Mouse (Mus musculus) lung, embryonic 14.5 days (tissue): ENCODE results near the gene Edem1. TPM values are rescaled to one million over a fixed set of nuclear protein-coding genes. Genes with fewer than 3 reads are reported as not detected.

ENCODE experiments used
- ATAC-seq: fragments of 200-750 bp; cut with Nextera tagmentation; 2 replicates; pipeline ENCODE4 v1.8.0; 2017; ENCODE audit warnings: mild to moderate bottlenecking, moderate TSS enrichment, moderate library complexity; ENCODE audit not compliant: insufficient read depth
- DNase-seq: peaks from one replicate; pipeline ENCODE4 v3.0.0-alpha.2; 2015
- H3K27ac ChIP-seq: fragments of 300-500 bp; sonication (generic); 2 replicates; pipeline ENCODE4 v1.5.1; 2014; ENCODE audit warnings: low read depth, mild to moderate bottlenecking, moderate library complexity
- H3K27me3 ChIP-seq: fragments of 300-500 bp; sonication (generic); 2 replicates; pipeline ENCODE4 v1.6.1; 2014; ENCODE audit warnings: low read length, control low read depth; ENCODE audit not compliant: insufficient read depth
- H3K36me3 ChIP-seq: fragments of 300-500 bp; sonication (generic); 2 replicates; pipeline ENCODE4 v1.6.1; 2014; ENCODE audit warnings: control low read depth; ENCODE audit not compliant: insufficient read depth
- H3K4me1 ChIP-seq: fragments of 300-500 bp; sonication (generic); 2 replicates; pipeline ENCODE4 v1.6.1; 2014; ENCODE audit warnings: antibody characterized with exemption, control low read depth; ENCODE audit not compliant: insufficient read depth
- H3K4me2 ChIP-seq: fragments of 300-500 bp; sonication (generic); 2 replicates; pipeline ENCODE4 v1.6.1; 2014; ENCODE audit warnings: mild to moderate bottlenecking
- H3K4me3 ChIP-seq: fragments of 300-500 bp; sonication (generic); 2 replicates; pipeline ENCODE4 v1.5.1; 2014; ENCODE audit warnings: low read depth, low read length
- H3K9ac ChIP-seq: fragments of 300-500 bp; sonication (generic); 2 replicates; pipeline ENCODE4 v1.6.1; 2014
- H3K9me3 ChIP-seq: fragments of 300-500 bp; sonication (generic); 2 replicates; pipeline ENCODE4 v1.6.1; 2016; ENCODE audit warnings: low read depth, low read length, control low read depth
- CTCF ChIP-seq: IDR thresholded peaks from 2 replicates; pipeline ENCODE4 v1.5.1; 2016; ENCODE audit warnings: antibody characterized with exemption, low read depth
- WGBS: fragments of 180-500 bp; shearing (Covaris S2); extraction: QIAGEN DNeasy Blood & Tissue Kit; methylation state at CpG from one replicate; pipeline ENCODE4 v1.1.7; 2014; 5-methylcytosine and 5-hydroxymethylcytosine counted together
- polyA plus RNA-seq: library from polyadenylated mRNA; unstranded; fragments of >200 nt; fragmentation: Nextera tagmentation; extraction: Ambion mirVana; gene quantifications from 2 replicates; pipeline ENCODE4 v1.2.1, GENCODE M21; 2014

Edem1 gene
- polyA plus RNA-seq, 1 experiment from 2014 or later: 41.5 TPM

GRCm38 (mm10) chr6:108886346-108886745, 57.9 kb downstream of the Edem1 start:
- Histone ChIP-seq H3K9me3 (no peaks in the 10 kb centered on the region; the same call in 1 of the 2 replicates), H3K4me2 (no peak overlapping the region), H3K4me1 (no peaks in the 10 kb centered on the region), H3K27ac (no peak overlapping the region), H3K27me3 (no peaks in the 10 kb centered on the region), H3K4me3 (no peak overlapping the region), H3K9ac (no peak overlapping the region), H3K36me3 (no peaks in the 10 kb centered on the region)
- DNase-seq: no peak
- WGBS: 55% methylated on average over 4 of the region's 4 CpGs
- ATAC-seq: no peak
- no peak for TF ChIP-seq CTCF

- TF ChIP-seq CTCF: no peak
- DNase-seq (no peak), ATAC-seq (no peak)
- no peak overlapping the region for H3K4me2 ChIP-seq
- no peaks in the 10 kb centered on the region for H3K9me3 ChIP-seq
- H3K36me3 ChIP-seq: no peaks in the 10 kb centered on the region
- no peaks in the 10 kb centered on the region for H3K4me1 ChIP-seq
- 65% methylated on average over 5 of the region's 5 CpGs for WGBS
- no peak overlapping the region for H3K4me3 ChIP-seq
- no peak overlapping the region for H3K27ac ChIP-seq
- no peak overlapping the region for H3K9ac ChIP-seq
- no peaks in the 10 kb centered on the region for H3K27me3 ChIP-seq
Measured at GRCm38 (mm10) chr6:108892589-108892988, 64.1 kb downstream of the Edem1 start.

- no peaks in the 10 kb centered on the region for H3K36me3 ChIP-seq
- H3K9me3 ChIP-seq: no peaks in the 10 kb centered on the region
- no peak for TF ChIP-seq CTCF
- no peak for DNase-seq
- WGBS: 74% methylated on average over 2 of the region's 2 CpGs
- ATAC-seq: no peak
- no peak overlapping the region for H3K9ac ChIP-seq
- H3K4me3 ChIP-seq: no peak overlapping the region
- H3K27ac ChIP-seq: no peak overlapping the region
- no peak overlapping the region for H3K4me2 ChIP-seq
- H3K4me1 ChIP-seq: no peaks in the 10 kb centered on the region
- H3K27me3 ChIP-seq: no peaks in the 10 kb centered on the region
Measured at GRCm38 (mm10) chr6:108895129-108895528, 66.7 kb downstream of the Edem1 start.

GRCm38 (mm10) chr6:108895976-108896375, 67.5 kb downstream of the Edem1 start:
- H3K9ac ChIP-seq: no peak overlapping the region
- no peak for DNase-seq
- no peak overlapping the region for H3K4me2 ChIP-seq
- no peaks in the 10 kb centered on the region for H3K9me3 ChIP-seq
- H3K27ac ChIP-seq: no peak overlapping the region
- TF ChIP-seq CTCF: no peak
- no peaks in the 10 kb centered on the region for H3K36me3 ChIP-seq
- WGBS: 92% methylated on average over 3 of the region's 3 CpGs
- no peaks in the 10 kb centered on the region for H3K4me1 ChIP-seq
- H3K4me3 ChIP-seq: no peak overlapping the region
- no peak for ATAC-seq
- H3K27me3 ChIP-seq: no peaks in the 10 kb centered on the region

- DNase-seq: no peak
- no peak overlapping the region for H3K4me3 ChIP-seq
- H3K9ac ChIP-seq: no peak overlapping the region
- H3K4me1 ChIP-seq: no peaks in the 10 kb centered on the region
- H3K27ac ChIP-seq: no peak overlapping the region
- WGBS: 81% methylated on average over 8 of the region's 8 CpGs
- no peak for TF ChIP-seq CTCF
- H3K4me2 ChIP-seq: no peak overlapping the region
- no peaks in the 10 kb centered on the region for H3K9me3 ChIP-seq
- H3K36me3 ChIP-seq: no peaks in the 10 kb centered on the region
- no peaks in the 10 kb centered on the region for H3K27me3 ChIP-seq
- ATAC-seq: no peak
Measured at GRCm38 (mm10) chr6:108896525-108897087, 68.2 kb downstream of the Edem1 start.

- no peaks in the 10 kb centered on the region for H3K9me3 ChIP-seq
- no peak for DNase-seq
- ATAC-seq: no peak
- 37% methylated on average over 2 of the region's 2 CpGs for WGBS
- no peak overlapping the region for H3K27ac ChIP-seq
- H3K27me3 ChIP-seq: no peaks in the 10 kb centered on the region
- TF ChIP-seq CTCF: no peak
- no peak overlapping the region for H3K4me2 ChIP-seq
- no peak overlapping the region for H3K9ac ChIP-seq
- no peak overlapping the region for H3K4me3 ChIP-seq
- H3K36me3 ChIP-seq: no peaks in the 10 kb centered on the region
- no peaks in the 10 kb centered on the region for H3K4me1 ChIP-seq
Measured at GRCm38 (mm10) chr6:108899231-108899630, 70.8 kb downstream of the Edem1 start.

- H3K9me3 ChIP-seq: no peaks in the 10 kb centered on the region
- H3K27me3 ChIP-seq: no peaks in the 10 kb centered on the region
- no peak for DNase-seq
Measured at GRCm38 (mm10) chr6:108902124-108902523, 73.7 kb downstream of the Edem1 start.

GRCm38 (mm10) chr6:108903280-108903679, 74.8 kb downstream of the Edem1 start:
- H3K9ac ChIP-seq: no peak overlapping the region
- TF ChIP-seq CTCF: no peak
- no peak overlapping the region for H3K27ac ChIP-seq
- no peaks in the 10 kb centered on the region for H3K36me3 ChIP-seq
- H3K4me2 ChIP-seq: no peak overlapping the region
- no peaks in the 10 kb centered on the region for H3K9me3 ChIP-seq
- no peaks in the 10 kb centered on the region for H3K4me1 ChIP-seq
- 72% methylated on average over 4 of the region's 4 CpGs for WGBS
- no peak for ATAC-seq
- no peak overlapping the region for H3K4me3 ChIP-seq
- no peaks in the 10 kb centered on the region for H3K27me3 ChIP-seq
- no peak for DNase-seq

More at GRCm38 (mm10) chr6:108902124-108902523, 73.7 kb downstream of the Edem1 start:
- H3K27ac ChIP-seq: no peak overlapping the region
- no peak for ATAC-seq
- H3K36me3 ChIP-seq: no peaks in the 10 kb centered on the region
- no peak overlapping the region for H3K4me2 ChIP-seq
- H3K4me1 ChIP-seq: no peaks in the 10 kb centered on the region
- no peak for TF ChIP-seq CTCF
- H3K4me3 ChIP-seq: no peak overlapping the region
- no peak overlapping the region for H3K9ac ChIP-seq
